14 mouse cellular contexts compared by ENCODE assay signal in genomic region chr8:105686551-105686950, GRCm38 (mm10). TPM values are rescaled to one million over a fixed set of nuclear protein-coding genes. Genes with fewer than 3 reads are reported as not detected.
DNase-seq lines count a peak whose midpoint lies in the region; ATAC-seq lines count a peak whose summit lies in the region.
"Had no signal": no experiment of that assay in that cellular context is flagged by ENCODE, and none has a peak within 500 bp of the region (broad histone marks: within the 10 kb centered on the region; RNA-seq: fewer than 3 reads in every experiment).

No protein-coding gene starts in this region.

- ATAC-seq in CD4-positive, CD25-positive, alpha-beta regulatory T cell, adult 4 months, result peak; percentile 16
- ATAC-seq in limb, embryonic 13.5 days (ENCODE audit: low FRiP score, low read depth), result no peak

- WGBS in limb, embryonic 13.5 days, result 64% methylated on average over 6 of the region's 6 CpGs

- H3K9ac ChIP-seq in limb, embryonic 13.5 days, result no peak overlapping the region
- H3K9ac ChIP-seq: liver, embryonic 14.5 days had no signal

- H3K9me3 ChIP-seq in limb, embryonic 13.5 days, result no peaks in the 10 kb centered on the region

- H3K4me1 ChIP-seq in limb, embryonic 13.5 days, result peaks cover 13% of the 10 kb centered on the region

- peak; percentile 1 for DNase-seq in kidney, adult 11 months
- no peak for DNase-seq in kidney, adult 18-20 months
- peak; percentile 69 for DNase-seq in A20 (ENCODE audit: low read depth, low spot score)
- DNase-seq in adrenal gland, postnatal 4 days (ENCODE audit: low spot score in 2 of 2), result no peak
- DNase-seq in gastrocnemius, adult 18-20 months (ENCODE audit: low spot score), result no peak
- no peak for DNase-seq in ovary, postnatal 10 days (ENCODE audit: low spot score)
- DNase-seq: kidney, adult 8-10 months had no signal

- no peak overlapping the region for H3K27ac ChIP-seq in limb, embryonic 13.5 days
- H3K27ac ChIP-seq: liver, embryonic 14.5 days had no signal

- H3K27me3 ChIP-seq in limb, embryonic 13.5 days, result 0 out of 2 replicates have a peak, but pooled peaks cover 7% of the 10 kb centered on the region

- H3K4me3 ChIP-seq in limb, embryonic 13.5 days, result no peak overlapping the region
- H3K4me3 ChIP-seq: myocyte had no signal

- peak overlapping the region; percentile 55; the same call in 1 of the 2 replicates for H3K4me2 ChIP-seq in limb, embryonic 13.5 days (replicated peaks)

- H3K36me3 ChIP-seq in limb, embryonic 13.5 days, result peaks cover 30% of the 10 kb centered on the region

RNA-seq across cellular contexts. Expression of gene Carmil2, which starts 0.5 kb away (rescaled TPM):
- 1 to 10 TPM; 5.0 to 8.1 TPM for polyA plus RNA-seq in CD4-positive, CD25-positive, alpha-beta regulatory T cell, adult 4 months (2017; shearing (Covaris generic))
- polyA plus RNA-seq in limb, embryonic 13.5 days (2015; fragmentation: Nextera tagmentation; extraction: Ambion mirVana), result 0.55 and 0.77 TPM in 2 replicates
- 1 to 10 TPM; 4.5 to 4.9 TPM for total RNA-seq in adrenal gland, postnatal 4 days (2021)
- total RNA-seq in gastrocnemius, adult 18-20 months (2021), result under 1 TPM in 1 of 2 experiments, not detected in 1; 0.05 TPM

RNA-seq across cellular contexts. Expression of gene Acd, which starts 14.4 kb away (rescaled TPM):
- 100 to 1,000 TPM in 1 of 2 experiments, 10 to 100 TPM in 1; 70.0 to 102 TPM for polyA plus RNA-seq in CD4-positive, CD25-positive, alpha-beta regulatory T cell, adult 4 months (2017; shearing (Covaris generic))
- 81.5 and 83.9 TPM in 2 replicates for polyA plus RNA-seq in limb, embryonic 13.5 days (2015; fragmentation: Nextera tagmentation; extraction: Ambion mirVana)
- 10 to 100 TPM; 32.2 to 36.0 TPM for total RNA-seq in adrenal gland, postnatal 4 days (2021)
- 1 to 10 TPM; 5.0 to 5.4 TPM for total RNA-seq in gastrocnemius, adult 18-20 months (2021)

RNA-seq across cellular contexts. Expression of gene Pard6a, which starts 14.4 kb away (rescaled TPM):
- 10 to 100 TPM; 10.1 to 13.9 TPM for polyA plus RNA-seq in CD4-positive, CD25-positive, alpha-beta regulatory T cell, adult 4 months (2017; shearing (Covaris generic))
- 17.7 TPM in 2 replicates for polyA plus RNA-seq in limb, embryonic 13.5 days (2015; fragmentation: Nextera tagmentation; extraction: Ambion mirVana)
- total RNA-seq in adrenal gland, postnatal 4 days (2021), result 10 to 100 TPM; 10.8 TPM
- total RNA-seq in gastrocnemius, adult 18-20 months (2021), result 1 to 10 TPM; 5.5 to 6.2 TPM

RNA-seq across cellular contexts. Expression of gene 4933405L10Rik, which starts 20.9 kb away (rescaled TPM):
- polyA plus RNA-seq in CD4-positive, CD25-positive, alpha-beta regulatory T cell, adult 4 months (2017; shearing (Covaris generic)), result not detected
- 0.36 TPM in 1 of 2 replicates, not detected in the other for polyA plus RNA-seq in limb, embryonic 13.5 days (2015; fragmentation: Nextera tagmentation; extraction: Ambion mirVana)
- total RNA-seq in adrenal gland, postnatal 4 days (2021), result not detected
- not detected for total RNA-seq in gastrocnemius, adult 18-20 months (2021)
- total RNA-seq: heart, postnatal 25 days; layer of hippocampus, postnatal 14 days; megakaryocyte progenitor cell, adult 5-6 weeks had no signal
- polyA plus RNA-seq: liver, embryonic 14.5 days had no signal

RNA-seq across cellular contexts. Expression of gene Enkd1, which starts 21.5 kb away (rescaled TPM):
- polyA plus RNA-seq in CD4-positive, CD25-positive, alpha-beta regulatory T cell, adult 4 months (2017; shearing (Covaris generic)), result 1 to 10 TPM; 2.7 to 2.8 TPM
- polyA plus RNA-seq in limb, embryonic 13.5 days (2015; fragmentation: Nextera tagmentation; extraction: Ambion mirVana), result 30.8 and 32.2 TPM in 2 replicates
- 10 to 100 TPM in 1 of 2 experiments, 1 to 10 TPM in 1; 9.8 to 11.7 TPM for total RNA-seq in adrenal gland, postnatal 4 days (2021)
- total RNA-seq in gastrocnemius, adult 18-20 months (2021), result 1 to 10 TPM in 1 of 2 experiments, under 1 TPM in 1; 0.69 to 1.4 TPM

Comparison
In these comparisons a context has a peak if more than half of its experiments do, and no peak if none do; other contexts are left out.
1. DNase-seq: peak in kidney, adult 11 months (single experiment) and A20 (single experiment); none in kidney, adult 18-20 months (single experiment), adrenal gland, postnatal 4 days (0 of 2), gastrocnemius, adult 18-20 months (single experiment) and ovary, postnatal 10 days (single experiment).
2. RNA of gene Carmil2, which starts 0.5 kb away (total RNA-seq): 4.5 to 4.9 TPM in adrenal gland, postnatal 4 days; 0.05 TPM in gastrocnemius, adult 18-20 months; every median in the first group is over 4 times any median in the second.
3. RNA of gene Acd, which starts 14.4 kb away (total RNA-seq): 32.2 to 36.0 TPM in adrenal gland, postnatal 4 days; 5.0 to 5.4 TPM in gastrocnemius, adult 18-20 months; every median in the first group is over 4 times any median in the second.